Mouse (Mus musculus) embryonic fibroblast, embryonic 13.5 days (primary cell): ENCODE measurements at regions not wholly inside any gene's neighbourhood (a gene's known extent, or its start where the extent isn't known, plus 50 kb on each side); places are given as distances from the start of the nearest gene placed in this dataset.

Experiments used
- CTCF ChIP-seq: IDR thresholded peaks from 2 replicates; pipeline ENCODE4 v1.5.1; 2011; ENCODE audit warnings: mild to moderate bottlenecking, control low read depth, low read length, moderate library complexity, borderline replicate concordance; ENCODE audit not compliant: insufficient read depth
- POLR2A ChIP-seq: IDR thresholded peaks from 2 replicates; pipeline ENCODE4 v1.6.1; 2011; ENCODE audit warnings: low read depth, mild to moderate bottlenecking, control low read depth, low read length, moderate library complexity

- TF ChIP-seq POLR2A (no peak), CTCF (no peak)
These were observed 108.5 kb upstream of the Otud7a start for GRCm38 (mm10) chr7:63336072-63336471.
